Mouse (Mus musculus): ENCODE results near the gene Vamp2. TPM values are rescaled to one million over a fixed set of nuclear protein-coding genes. Genes with fewer than 3 reads are reported as not detected.

Gene Vamp2
- 53.5 TPM for polyA plus RNA-seq (2017; shearing (Covaris generic))

GRCm38 (mm10) chr11:69088103-69088855 is at the start of gene Vamp2:
Gene Vamp2 (plus strand): TSS chr11:69088490.

GRCm38 (mm10) chr11:69045531-69046394 is 42.5 kb upstream of the Vamp2 start, which contains the start of gene Aurkb:
Gene Aurkb (plus strand): TSS chr11:69045647.

GRCm38 (mm10) chr11:69059357-69059974 is 28.8 kb upstream of the Vamp2 start, which contains the start of gene Borcs6:
Gene Borcs6 (plus strand): TSS chr11:69059717.

GRCm38 (mm10) chr11:69070590-69071222 is 17.6 kb upstream of the Vamp2 start, which contains the start of gene Tmem107:
Gene Tmem107 (plus strand): TSS chr11:69070806.

GRCm38 (mm10) chr11:69094697-69095429 is 6.6 kb downstream of the Vamp2 start, which contains the start of gene Per1:
Gene Per1 (plus strand): TSS chr11:69095217.

GRCm38 (mm10) chr11:69120221-69121000 is 32.1 kb downstream of the Vamp2 start, which contains the start of gene Hes7:
Gene Hes7 (plus strand): TSS chr11:69120404.

GRCm38 (mm10) chr11:69122336-69122951 is 34.2 kb downstream of the Vamp2 start, which contains the start of gene 9130213A22Rik:
Gene 9130213A22Rik (minus strand): TSS chr11:69122589.

GRCm38 (mm10) chr11:69125852-69125918 is 37.4 kb downstream of the Vamp2 start, which contains the start of gene Aloxe3:
Gene Aloxe3 (plus strand): TSS chr11:69125896.

Other genes starting within 250 kb of the Vamp2 start
- gene Ndel1, start 216.6 kb upstream of the Vamp2 start, polyA plus RNA-seq (2017; shearing (Covaris generic)), result 69.0 TPM
- not detected for gene Rnf222, start 199.9 kb upstream of the Vamp2 start, polyA plus RNA-seq (2017; shearing (Covaris generic))
- gene Rpl26, start 186.9 kb upstream of the Vamp2 start, polyA plus RNA-seq (2017; shearing (Covaris generic)), result 1,048 TPM
- gene Odf4, start 161.4 kb upstream of the Vamp2 start, polyA plus RNA-seq (2017; shearing (Covaris generic)), result not detected
- 0.24 TPM for gene Arhgef15, start 131.0 kb upstream of the Vamp2 start, polyA plus RNA-seq (2017; shearing (Covaris generic))
- 10.6 TPM for gene Slc25a35, start 120.4 kb upstream of the Vamp2 start, polyA plus RNA-seq (2017; shearing (Covaris generic))
- gene Rangrf, start 113.3 kb upstream of the Vamp2 start, polyA plus RNA-seq (2017; shearing (Covaris generic)), result 40.7 TPM
- gene Pfas, start 80.0 kb upstream of the Vamp2 start, polyA plus RNA-seq (2017; shearing (Covaris generic)), result 5.7 TPM
- gene Ctc1, start 72.6 kb upstream of the Vamp2 start, polyA plus RNA-seq (2017; shearing (Covaris generic)), result 26.9 TPM
- 14.1 TPM for gene Aurkb, start 42.8 kb upstream of the Vamp2 start, polyA plus RNA-seq (2017; shearing (Covaris generic))
- gene Borcs6, start 28.8 kb upstream of the Vamp2 start, polyA plus RNA-seq (2017; shearing (Covaris generic)), result 7.1 TPM
- gene Tmem107, start 17.7 kb upstream of the Vamp2 start, polyA plus RNA-seq (2017; shearing (Covaris generic)), result 4.0 TPM
- 10.8 TPM for gene Per1, start 6.7 kb downstream of the Vamp2 start, polyA plus RNA-seq (2017; shearing (Covaris generic))
- not detected for gene Hes7, start 31.9 kb downstream of the Vamp2 start, polyA plus RNA-seq (2017; shearing (Covaris generic))
- not detected for gene 9130213A22Rik, start 34.1 kb downstream of the Vamp2 start, polyA plus RNA-seq (2017; shearing (Covaris generic))
- 0.09 TPM for gene Aloxe3, start 37.4 kb downstream of the Vamp2 start, polyA plus RNA-seq (2017; shearing (Covaris generic))
- gene Alox12b, start 68.5 kb downstream of the Vamp2 start, polyA plus RNA-seq (2017; shearing (Covaris generic)), result not detected
- 8.6 TPM for gene Alox8, start 109.4 kb downstream of the Vamp2 start, polyA plus RNA-seq (2017; shearing (Covaris generic))
- gene Gucy2e, start 148.5 kb downstream of the Vamp2 start, polyA plus RNA-seq (2017; shearing (Covaris generic)), result 0.32 TPM
- gene Cntrob, start 235.3 kb downstream of the Vamp2 start, polyA plus RNA-seq (2017; shearing (Covaris generic)), result 14.7 TPM
- gene Trappc1, start 235.5 kb downstream of the Vamp2 start, polyA plus RNA-seq (2017; shearing (Covaris generic)), result 100 TPM
- gene Kcnab3, start 237.8 kb downstream of the Vamp2 start, polyA plus RNA-seq (2017; shearing (Covaris generic)), result 1.7 TPM

All from activated CD4-positive, CD25-positive, alpha-beta regulatory T cell, adult 9 weeks (primary cell).